Mouse (Mus musculus): ENCODE measurements around the gene Ncoa4. TPM values are rescaled to one million over a fixed set of nuclear protein-coding genes. Genes with fewer than 3 reads are reported as not detected.
"Not testable (repeated sequence)": the region's sequence is repeated elsewhere in the genome, so short reads cannot be mapped to it uniquely, and the experiment has no call there.

The Ncoa4 gene
- total RNA-seq, 1 experiment from 2014 or later: 89.3 TPM

DNA sequence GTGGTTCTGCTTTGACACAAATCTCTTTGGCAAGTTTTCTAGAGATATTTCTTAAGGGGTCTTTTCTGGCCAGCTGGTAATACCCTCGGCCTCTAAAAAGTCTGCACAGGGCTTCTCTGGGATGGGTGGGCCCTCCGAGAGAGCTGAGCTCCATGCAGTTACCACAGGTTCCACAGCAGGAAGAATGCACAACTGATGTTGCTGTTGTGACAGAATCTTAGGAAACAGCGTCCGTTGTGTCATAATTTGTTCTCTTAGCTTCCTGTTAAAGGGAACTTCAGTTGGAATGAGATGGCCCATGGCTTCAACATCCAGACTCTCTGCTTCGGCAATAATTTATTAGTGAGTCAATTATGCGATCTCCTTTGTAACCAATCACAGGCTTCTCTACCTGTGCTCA, 4.9 kb upstream of the Ncoa4 start:
- no peak for ATAC-seq (ENCODE audit: extremely low read depth, insufficient number of reproducible peaks, low FRiP score, poor library complexity, severe bottlenecking)

- peak; percentile 31 for ATAC-seq (ENCODE audit: extremely low read depth, insufficient number of reproducible peaks, low FRiP score, poor library complexity, severe bottlenecking)
These were observed 455 bp upstream of the Ncoa4 start for GRCm38 (mm10) chr14:32159150-32159670.

DNA sequence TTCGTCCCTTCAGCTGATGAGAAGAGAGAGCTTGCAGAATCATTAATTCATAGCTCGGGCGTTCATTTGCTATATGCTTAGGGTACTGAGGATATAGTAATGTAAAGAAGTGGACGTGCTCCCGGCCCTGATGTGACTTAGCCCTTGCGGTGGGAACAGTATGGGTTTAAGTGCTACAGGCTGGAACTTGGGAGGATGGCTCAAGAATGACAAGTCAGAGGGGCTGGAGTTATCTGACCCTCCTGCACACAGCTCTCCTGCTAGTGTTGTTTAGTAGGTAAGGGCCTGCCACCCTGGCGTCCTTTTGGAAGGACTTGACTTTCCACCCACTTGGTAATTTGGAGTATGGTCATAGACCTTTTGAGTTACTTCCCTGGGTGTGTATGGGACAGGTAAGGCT, 898 bp downstream of the Ncoa4 start:
- no peak for ATAC-seq (ENCODE audit: extremely low read depth, insufficient number of reproducible peaks, low FRiP score, poor library complexity, severe bottlenecking)

DNA sequence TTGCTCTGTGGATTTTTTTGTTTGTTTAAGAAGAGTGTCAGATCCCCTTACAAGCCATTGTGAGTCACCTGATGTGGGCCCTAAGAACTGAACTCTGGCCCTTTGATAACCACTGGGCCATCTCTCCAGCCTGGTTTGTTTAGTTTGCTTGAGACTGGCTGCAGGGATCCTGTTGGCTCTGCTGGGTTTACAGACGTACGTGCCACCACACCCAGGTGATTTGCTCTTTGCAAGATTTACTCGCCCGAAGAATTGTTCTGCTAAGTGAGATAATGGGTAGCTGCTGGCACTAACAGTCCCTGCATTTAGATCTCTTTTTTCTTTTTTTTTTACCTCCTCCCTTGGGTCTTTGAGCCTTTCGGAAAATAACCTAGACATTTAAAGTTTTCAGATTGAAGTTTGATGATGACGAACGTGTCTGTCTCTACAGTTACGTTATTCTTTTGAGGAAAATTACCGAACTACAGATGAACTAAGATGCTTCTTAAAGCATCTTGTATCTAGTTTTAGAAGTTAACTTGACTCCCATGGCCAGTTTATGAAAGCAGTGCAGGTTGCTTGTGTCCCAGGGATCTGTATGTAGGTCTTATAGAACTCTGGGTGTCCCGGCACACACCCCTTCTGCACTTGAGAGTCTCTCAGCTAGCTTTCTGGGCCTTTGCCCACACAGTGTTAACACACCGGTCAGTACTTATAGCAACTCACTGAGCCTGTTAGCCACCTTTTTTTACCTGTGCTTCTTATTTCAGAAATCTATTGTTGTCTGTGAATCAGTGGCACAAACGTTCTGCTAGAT, 1.6 kb downstream of the Ncoa4 start:
- ATAC-seq (ENCODE audit: extremely low read depth, insufficient number of reproducible peaks, low FRiP score, poor library complexity, severe bottlenecking): no peak

GRCm38 (mm10) chr14:32162231-32162630, 2.6 kb downstream of the Ncoa4 start:
- no peak for ATAC-seq (ENCODE audit: extremely low read depth, insufficient number of reproducible peaks, low FRiP score, poor library complexity, severe bottlenecking)

- no peak for ATAC-seq (ENCODE audit: extremely low read depth, insufficient number of reproducible peaks, low FRiP score, poor library complexity, severe bottlenecking)
These were observed 3.7 kb downstream of the Ncoa4 start for GRCm38 (mm10) chr14:32163203-32163888.

DNA sequence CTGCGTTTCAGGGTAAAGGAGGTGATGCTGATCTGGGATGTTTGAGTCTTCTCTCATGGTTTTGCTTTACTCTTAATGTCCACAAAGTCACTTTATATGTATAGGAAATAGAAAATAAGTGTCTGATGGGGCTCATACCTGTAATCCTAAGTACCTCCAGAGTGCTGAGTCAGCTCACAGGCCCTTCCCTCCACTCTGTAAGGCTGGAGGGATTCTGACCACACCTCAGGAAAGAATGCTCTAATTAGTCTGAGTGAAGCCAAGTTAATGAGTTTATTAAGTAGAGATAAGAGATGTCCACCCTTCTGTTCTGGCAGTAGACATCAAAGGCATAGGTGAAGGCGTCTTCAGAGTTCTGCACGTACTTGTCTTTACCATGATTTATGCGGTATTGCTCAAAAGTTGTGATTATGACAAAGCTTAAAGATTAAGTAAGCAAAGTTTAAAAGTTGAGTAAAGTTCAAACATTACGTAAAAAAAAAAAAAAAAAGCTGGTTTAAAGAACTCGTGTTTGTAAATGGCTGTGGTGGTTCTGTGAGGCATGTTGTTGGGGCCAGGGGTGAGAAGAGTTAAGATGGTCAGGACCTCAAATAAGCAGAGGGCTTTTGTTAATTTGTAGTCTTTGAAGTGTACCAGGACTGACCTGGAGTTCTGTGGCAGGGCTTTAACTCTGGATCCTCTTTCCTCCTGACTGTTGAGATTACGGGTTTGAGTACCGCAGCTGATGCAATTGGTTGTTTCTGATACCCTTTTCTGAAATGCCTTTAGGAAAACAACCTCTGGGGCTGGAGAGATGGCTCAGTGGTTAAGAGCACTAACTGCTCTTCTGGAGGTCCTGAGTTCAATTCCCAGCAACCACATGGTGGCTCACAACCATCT, 4.7 kb downstream of the Ncoa4 start:
- no peak for ATAC-seq (ENCODE audit: extremely low read depth, insufficient number of reproducible peaks, low FRiP score, poor library complexity, severe bottlenecking)

- peak; percentile 89 for ATAC-seq (ENCODE audit: extremely low read depth, insufficient number of reproducible peaks, low FRiP score, poor library complexity, severe bottlenecking)
These were observed 5.8 kb downstream of the Ncoa4 start for GRCm38 (mm10) chr14:32165278-32166061.

DNA sequence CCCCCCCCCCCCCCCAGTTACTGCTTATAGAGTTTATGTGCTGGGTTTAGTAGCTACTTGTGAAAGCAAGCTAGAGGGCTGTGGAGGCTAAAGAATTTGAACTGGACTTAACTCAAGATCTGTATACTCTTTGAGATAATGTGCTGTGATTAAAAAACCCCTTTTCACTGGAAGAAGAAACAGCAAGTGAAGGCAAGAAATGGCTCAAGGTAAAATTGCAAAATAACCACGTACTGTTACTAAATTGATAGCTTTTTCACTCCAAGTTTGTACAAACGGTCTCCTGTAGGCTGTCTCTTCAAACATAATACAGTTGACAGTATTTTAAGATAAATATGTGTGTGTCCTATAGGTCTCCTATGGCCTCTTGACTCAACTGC, 6.4 kb downstream of the Ncoa4 start:
- ATAC-seq (ENCODE audit: extremely low read depth, insufficient number of reproducible peaks, low FRiP score, poor library complexity, severe bottlenecking): no peak

- no peak for ATAC-seq (ENCODE audit: extremely low read depth, insufficient number of reproducible peaks, low FRiP score, poor library complexity, severe bottlenecking)
These were observed 7.2 kb downstream of the Ncoa4 start for GRCm38 (mm10) chr14:32166840-32167239.

DNA sequence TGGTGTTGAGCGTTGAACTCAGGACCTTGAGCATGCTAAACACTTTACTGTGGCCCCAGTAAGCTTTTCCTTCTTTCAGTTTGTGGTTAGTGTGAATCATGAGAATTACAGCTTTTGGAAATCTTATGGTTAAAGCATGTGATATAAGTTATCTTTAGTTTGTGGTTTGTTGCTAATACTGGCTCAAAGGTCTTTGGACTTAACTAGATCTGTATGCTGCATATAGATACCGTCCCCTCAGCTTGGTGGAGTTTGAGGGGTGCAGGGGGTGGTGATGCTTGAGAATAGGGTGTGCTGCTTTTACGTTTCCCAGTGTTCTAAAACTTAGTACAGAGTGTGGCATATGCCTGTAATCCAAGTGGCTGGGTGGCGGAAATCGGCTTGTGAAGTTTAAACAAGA, 7.7 kb downstream of the Ncoa4 start:
- no peak for ATAC-seq (ENCODE audit: extremely low read depth, insufficient number of reproducible peaks, low FRiP score, poor library complexity, severe bottlenecking)

- ATAC-seq (ENCODE audit: extremely low read depth, insufficient number of reproducible peaks, low FRiP score, poor library complexity, severe bottlenecking): no peak
These were observed 9.1 kb downstream of the Ncoa4 start for GRCm38 (mm10) chr14:32168653-32169231.

DNA sequence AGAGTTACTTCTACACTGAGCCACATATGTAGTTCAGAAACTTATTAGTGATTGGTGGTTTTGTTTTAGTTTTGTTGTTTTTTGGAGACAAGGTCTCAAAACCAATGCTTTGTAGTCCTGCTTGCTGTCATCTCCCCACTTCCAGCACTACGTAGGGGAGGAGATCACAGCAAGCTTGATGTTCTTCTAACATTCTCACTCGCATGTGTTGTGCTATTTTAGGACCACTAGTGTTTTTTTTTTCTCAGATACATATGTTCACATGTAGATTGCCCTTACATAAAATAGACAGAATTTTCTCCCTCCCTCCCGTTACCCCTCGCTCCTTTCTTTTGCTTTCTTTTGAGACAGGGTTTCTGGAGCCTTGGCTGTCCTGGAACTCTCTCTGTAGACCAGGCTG, 10.5 kb downstream of the Ncoa4 start:
- no peak for ATAC-seq (ENCODE audit: extremely low read depth, insufficient number of reproducible peaks, low FRiP score, poor library complexity, severe bottlenecking)

DNA sequence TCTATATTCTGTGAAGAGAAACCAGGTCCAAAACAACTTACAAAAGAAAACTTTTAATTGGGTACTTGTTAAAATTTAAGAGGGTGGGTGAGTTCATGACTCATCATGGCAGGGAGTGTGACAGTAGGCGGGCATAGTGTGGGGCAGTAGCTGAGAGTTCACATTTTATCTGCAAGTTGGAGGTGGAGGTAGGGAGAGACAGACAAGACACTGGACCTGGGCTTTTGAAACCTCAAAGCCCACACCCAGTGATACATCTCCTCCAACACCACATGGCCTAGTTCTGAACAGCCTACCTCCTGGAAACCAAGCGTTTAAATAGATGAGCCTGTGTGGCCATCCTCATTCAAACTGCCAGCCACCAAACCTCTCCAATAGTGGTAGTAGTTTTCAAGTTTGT, 15.6 kb downstream of the Ncoa4 start:
- ATAC-seq (ENCODE audit: extremely low read depth, insufficient number of reproducible peaks, low FRiP score, poor library complexity, severe bottlenecking): no peak

DNA sequence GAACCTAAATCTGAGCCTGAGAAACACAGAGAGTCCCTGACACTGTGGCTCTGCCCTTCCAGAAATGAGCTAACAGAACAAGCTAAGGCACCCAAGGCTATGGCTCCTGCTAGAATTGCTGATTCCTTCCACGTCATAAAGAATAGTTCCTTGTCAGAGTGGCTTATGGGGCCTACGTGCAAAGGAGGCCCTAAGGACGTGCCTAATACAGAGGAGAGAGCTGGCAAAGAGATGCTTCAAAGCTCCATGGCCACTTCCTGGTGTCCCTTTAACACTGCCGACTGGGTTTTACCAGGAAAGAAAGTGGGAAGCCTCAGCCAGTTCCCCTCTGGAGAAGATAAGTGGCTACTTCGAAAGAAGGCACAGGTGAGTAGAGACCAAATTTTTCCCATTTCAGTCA, 16.9 kb downstream of the Ncoa4 start:
- ATAC-seq (ENCODE audit: extremely low read depth, insufficient number of reproducible peaks, low FRiP score, poor library complexity, severe bottlenecking): not testable (repeated sequence)

- no peak for ATAC-seq (ENCODE audit: extremely low read depth, insufficient number of reproducible peaks, low FRiP score, poor library complexity, severe bottlenecking)
These were observed 19.9 kb downstream of the Ncoa4 start for GRCm38 (mm10) chr14:32179393-32180195.

DNA sequence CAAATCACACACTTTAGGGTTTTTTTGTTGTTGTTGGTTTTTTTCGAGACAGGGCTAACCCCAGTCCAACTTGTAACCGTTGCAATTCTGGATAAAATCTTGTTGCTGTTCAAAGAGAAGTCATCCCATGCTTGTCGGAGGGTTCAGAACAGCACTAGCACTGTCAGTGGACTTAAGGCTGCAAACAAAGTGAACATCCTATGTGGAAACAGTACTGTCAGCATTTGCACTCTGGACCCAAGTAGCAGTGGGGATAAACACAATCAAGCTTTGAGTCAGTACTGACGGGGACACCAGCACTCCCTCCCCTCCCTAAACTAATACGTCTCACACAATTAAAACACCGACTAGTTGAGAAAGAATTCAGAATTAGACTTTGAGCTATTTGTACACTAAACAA, 21.2 kb downstream of the Ncoa4 start:
- ATAC-seq (ENCODE audit: extremely low read depth, insufficient number of reproducible peaks, low FRiP score, poor library complexity, severe bottlenecking): no peak

DNA sequence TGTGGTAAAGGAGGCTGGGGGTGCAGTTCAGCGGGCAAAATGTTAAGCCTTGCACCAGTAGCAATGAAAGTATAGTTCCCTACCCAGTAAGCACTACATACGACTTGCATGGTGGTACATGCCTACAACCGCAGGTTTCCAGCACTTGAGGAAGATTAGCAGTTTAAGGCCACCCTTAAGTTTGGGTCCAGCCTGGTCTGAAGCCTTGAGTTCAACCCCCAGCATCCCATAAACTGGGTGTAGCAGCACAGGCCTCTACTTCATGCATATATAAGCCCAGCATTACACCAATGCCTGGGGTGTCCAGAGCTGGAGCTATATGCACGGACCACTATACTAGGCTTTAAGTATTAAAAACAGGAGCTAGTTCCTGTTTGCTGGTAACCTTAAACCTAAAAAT, 24.2 kb downstream of the Ncoa4 start:
- no peak for ATAC-seq (ENCODE audit: extremely low read depth, insufficient number of reproducible peaks, low FRiP score, poor library complexity, severe bottlenecking)
